Mouse (Mus musculus): Measurements from ENCODE around the gene G3bp1. TPM values are rescaled to one million over a fixed set of nuclear protein-coding genes. Genes with fewer than 3 reads are reported as not detected.

The G3bp1 gene
- polyA plus RNA-seq (2014; fragmentation: Illumina TruSeq; extraction: RNeasy Lipid Tissue Mini Kit (QIAGEN cat#74804); ENCODE audit: low read depth, low replicate concordance), result 33.4 TPM

GRCm38 (mm10) chr11:55469048-55469843, at the start of gene G3bp1:
G3bp1 (plus strand) TSS chr11:55469685.

GRCm38 (mm10) chr11:55422978-55423377, 46.5 kb upstream of the G3bp1 start, which contains the start of gene Sparc:
Sparc (minus strand) TSS chr11:55423183.

GRCm38 (mm10) chr11:55461019-55461645, 8.4 kb upstream of the G3bp1 start, which contains the start of gene Atox1:
Atox1 (minus strand) TSS chr11:55461239.

Other genes starting within 250 kb of the G3bp1 start
- 0.09 TPM for gene Fat2, start 133.1 kb upstream of the G3bp1 start, polyA plus RNA-seq (2014; fragmentation: Illumina TruSeq; extraction: RNeasy Lipid Tissue Mini Kit (QIAGEN cat#74804); ENCODE audit: low read depth, low replicate concordance)
- gene Sparc, start 46.5 kb upstream of the G3bp1 start, polyA plus RNA-seq (2014; fragmentation: Illumina TruSeq; extraction: RNeasy Lipid Tissue Mini Kit (QIAGEN cat#74804); ENCODE audit: low read depth, low replicate concordance), result 218 TPM
- gene Atox1, start 8.4 kb upstream of the G3bp1 start, polyA plus RNA-seq (2014; fragmentation: Illumina TruSeq; extraction: RNeasy Lipid Tissue Mini Kit (QIAGEN cat#74804); ENCODE audit: low read depth, low replicate concordance), result not detected
- not detected for gene Glra1, start 138.5 kb downstream of the G3bp1 start, polyA plus RNA-seq (2014; fragmentation: Illumina TruSeq; extraction: RNeasy Lipid Tissue Mini Kit (QIAGEN cat#74804); ENCODE audit: low read depth, low replicate concordance)

Measured in sigmoid colon, adult 10 weeks (tissue).